Mouse (Mus musculus): ENCODE measurements around the gene Col12a1. TPM values are rescaled to one million over a fixed set of nuclear protein-coding genes. Genes with fewer than 3 reads are reported as not detected.

The Col12a1 gene
- total and polyA plus RNA-seq, 3 experiments: 0.07 to 0.46 (median 0.21) TPM

DNA sequence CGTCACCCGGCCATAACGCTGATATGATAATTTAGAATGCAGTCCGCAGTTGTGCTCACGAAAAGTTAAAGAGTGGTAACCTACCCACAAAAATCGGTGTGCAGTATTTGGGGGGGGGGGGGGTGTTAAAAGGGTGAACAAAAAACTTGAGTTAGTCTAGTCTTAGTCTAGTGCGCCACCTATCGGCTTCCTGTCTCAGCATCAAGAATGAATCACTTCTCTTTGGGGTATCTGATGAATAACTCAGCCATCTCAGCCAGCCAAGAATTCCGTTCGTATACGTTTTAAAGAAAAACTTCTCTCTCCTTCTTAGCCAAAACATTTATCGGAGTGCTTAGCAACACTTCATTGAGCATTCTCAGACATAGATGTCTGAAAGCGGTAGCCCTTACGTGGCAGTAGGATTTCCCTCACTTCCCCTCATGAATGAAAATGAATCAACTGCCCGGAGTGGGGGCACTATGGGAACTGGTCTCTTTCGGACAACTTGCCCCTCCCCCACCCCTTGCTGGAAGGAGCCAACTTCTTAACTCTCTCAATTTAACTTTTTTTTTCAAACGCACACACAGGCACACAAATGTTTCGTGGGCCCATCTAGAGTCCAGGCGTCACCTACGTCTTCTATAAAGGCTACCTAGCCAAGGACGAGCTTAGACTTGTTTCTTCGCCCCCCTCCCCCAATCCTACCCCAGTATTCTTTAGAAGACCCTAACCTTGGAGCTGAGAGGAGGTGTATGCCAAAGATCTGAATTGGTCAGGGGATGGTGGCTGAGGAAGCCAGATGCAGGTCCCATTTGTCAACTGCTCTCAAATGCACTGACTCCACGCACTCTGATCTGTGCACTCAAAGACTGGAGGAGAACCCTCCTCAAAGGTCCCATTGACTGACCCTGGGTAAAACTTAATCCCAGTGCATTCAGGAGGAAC is 1.5 kb downstream of the Col12a1 start:
- TF ChIP-seq EP300 (IDR thresholded peaks at IDR 0.05; ENCODE audit: low read length) (no peak), ZKSCAN1 (IDR thresholded peaks at IDR 0.05; ENCODE audit: borderline replicate concordance, low read depth, low read length) (no peak), SMC3 (IDR thresholded peaks at IDR 0.05; ENCODE audit: low read depth, low read length) (peak; percentile 81), HCFC1 (IDR thresholded peaks at IDR 0.05; ENCODE audit: low read depth, low read length) (0 out of 2 replicates have a peak, but pooled peaks have one; percentile 19), TCF12 (IDR thresholded peaks at IDR 0.05; ENCODE audit: low read depth, low read length) (0 out of 2 replicates have a peak, but pooled peaks have one; percentile 25), ZC3H11A (IDR thresholded peaks at IDR 0.05; ENCODE audit: low read depth, low read length) (peak; percentile 55), POLR2AphosphoS2 (IDR thresholded peaks at IDR 0.05; ENCODE audit: low read depth, low read length) (no peak), JUN (IDR thresholded peaks at IDR 0.05; ENCODE audit: insufficient read depth, low read depth, low read length) (no peak), ZMIZ1 (IDR thresholded peaks at IDR 0.05; ENCODE audit: low read depth, low read length) (no peak), ELF1 (IDR thresholded peaks at IDR 0.05; ENCODE audit: low read depth, low read length) (no peak), POLR2A (IDR thresholded peaks at IDR 0.05; ENCODE audit: low read depth, low read length) (no peak), SIN3A (IDR thresholded peaks at IDR 0.05; ENCODE audit: low read length) (no peak), RAD21 (IDR thresholded peaks at IDR 0.05; ENCODE audit: low read depth, low read length) (peak; percentile 85), USF2 (conservative IDR thresholded peaks at IDR 0.05; ENCODE audit: low read depth, low read length) (no peak), MEF2A (IDR thresholded peaks at IDR 0.05; ENCODE audit: borderline replicate concordance, low read depth, low read length) (no peak), CHD2 (IDR thresholded peaks at IDR 0.05; ENCODE audit: low read length) (no peak), NELFE (IDR thresholded peaks at IDR 0.05; ENCODE audit: low read depth, low read length) (no peak), KAT2A (IDR thresholded peaks at IDR 0.05; ENCODE audit: insufficient replicate concordance, low read length) (no peak), MXI1 (IDR thresholded peaks at IDR 0.05; ENCODE audit: low read depth, low read length) (no peak), BHLHE40 (IDR thresholded peaks at IDR 0.05; ENCODE audit: low read depth, low read length) (no peak), JUND (conservative IDR thresholded peaks at IDR 0.05; ENCODE audit: low read depth, low read length) (no peak), CTCF (conservative IDR thresholded peaks at IDR 0.05 in 1 of 2, IDR thresholded peaks at IDR 0.05 in 1 of 2; ENCODE audit: low read depth in 2 of 2, low read length in 2 of 2) (peak; percentile 29 to 80; a peak in 3 of 4 replicates), MAX (IDR thresholded peaks at IDR 0.05; ENCODE audit: low read length) (no peak), ZNF384 (IDR thresholded peaks at IDR 0.05; ENCODE audit: low read depth, low read length) (peak; percentile 63; the same call in 1 of the 2 replicates), TBP (conservative IDR thresholded peaks at IDR 0.05; ENCODE audit: low read depth, low read length) (no peak), RCOR1 (conservative IDR thresholded peaks at IDR 0.05; ENCODE audit: low read depth, low read length) (no peak)
- Histone ChIP-seq H3K4me3 (replicated peaks in 1 of 3; ENCODE audit: low read depth in 2 of 3, low read length in 2 of 3, poor library complexity in 1 of 3) (no peak overlapping the region), H3K9ac (ENCODE audit: insufficient read depth, low read depth) (no peak overlapping the region), H3K36me3 (replicated peaks in 1 of 2; ENCODE audit: control insufficient read depth in 1 of 2, insufficient read depth in 1 of 2, low read length in 1 of 2) (no peaks in the 10 kb centered on the region), H3K27ac (ENCODE audit: insufficient read depth, low read depth) (no peak overlapping the region), H3K4me1 (ENCODE audit: control insufficient read depth in 1 of 2, insufficient read depth in 2 of 2) (peaks cover 0 to 5% of the 10 kb centered on the region in 2 experiments; a peak in 1 of 4 replicates), H3K9me3 (replicated peaks; ENCODE audit: low read length) (peaks cover 4% of the 10 kb centered on the region), H3K4me2 (ENCODE audit: insufficient read depth, low read depth, poor library complexity, severe bottlenecking) (peak overlapping the region; percentile 77), H3K27me3 (replicated peaks) (no peaks in the 10 kb centered on the region), H3K79me2 (replicated peaks; ENCODE audit: control insufficient read depth, extremely low read depth, insufficient read depth, poor library complexity, severe bottlenecking) (no peaks in the 10 kb centered on the region)
- in situ Hi-C loops (cut with MboI; ENCODE audit: low pct_ligation_motif_present, low pct_unique_long_range_greater_than_20kb, low sequenced_read_pairs) (no loop called here), dilution Hi-C loops (cut with MboI; ENCODE audit: extremely low pct_ligation_motif_present, extremely low pct_unique_long_range_greater_than_20kb, low sequenced_read_pairs) (no loop called here)
- DNase-seq (ENCODE audit: extremely low read depth): peak; percentile 61

Data from CH12.LX (cell line).